Mouse (Mus musculus) olfactory bulb, adult 2 months (tissue): ENCODE results near the gene Macf1. TPM values are rescaled to one million over a fixed set of nuclear protein-coding genes. Genes with fewer than 3 reads are reported as not detected.

Source experiments
- H3K27ac ChIP-seq: fragments of 200-500 bp; 2 replicates; pipeline ENCODE4 v1.5.1; 2012; ENCODE audit warnings: low read depth, low read length; ENCODE audit not compliant: insufficient read depth
- H3K4me1 ChIP-seq: fragments of 200-500 bp; 2 replicates; pipeline ENCODE4 v1.6.1; 2012; ENCODE audit warnings: low read length; ENCODE audit not compliant: control insufficient read depth, insufficient read depth
- H3K4me3 ChIP-seq: fragments of 200-500 bp; 2 replicates; pipeline ENCODE4 v1.5.1; 2012; ENCODE audit warnings: mild to moderate bottlenecking, low read depth, low read length, moderate library complexity; ENCODE audit not compliant: insufficient read depth
- CTCF ChIP-seq: fragments of 200-500 bp; IDR thresholded peaks from 2 replicates; pipeline ENCODE4 v1.5.1; 2012; ENCODE audit warnings: low read depth, mild to moderate bottlenecking, low read length, moderate library complexity; ENCODE audit not compliant: insufficient read depth
- POLR2A ChIP-seq: fragments of 200-500 bp; IDR thresholded peaks from 2 replicates; pipeline ENCODE4 v1.6.1; 2012; ENCODE audit warnings: mild to moderate bottlenecking, low read depth, low read length, moderate library complexity; ENCODE audit not compliant: insufficient read depth
- WGBS: fragments of 180-500 bp; shearing (Covaris S2); methylation state at CpG from one replicate; pipeline ENCODE4 v1.1.7; 2018; 5-methylcytosine and 5-hydroxymethylcytosine counted together
- polyA plus RNA-seq: library from polyadenylated mRNA; stranded (reverse); fragments of >200 nt; gene quantifications from 2 replicates; pipeline ENCODE4 v1.2.4, GENCODE M21; 2012; ENCODE audit warnings: low replicate concordance; ENCODE audit not compliant: missing spikeins, insufficient read depth, insufficient read length

The Macf1 gene
- polyA plus RNA-seq, 1 experiment: 508 TPM

DNA sequence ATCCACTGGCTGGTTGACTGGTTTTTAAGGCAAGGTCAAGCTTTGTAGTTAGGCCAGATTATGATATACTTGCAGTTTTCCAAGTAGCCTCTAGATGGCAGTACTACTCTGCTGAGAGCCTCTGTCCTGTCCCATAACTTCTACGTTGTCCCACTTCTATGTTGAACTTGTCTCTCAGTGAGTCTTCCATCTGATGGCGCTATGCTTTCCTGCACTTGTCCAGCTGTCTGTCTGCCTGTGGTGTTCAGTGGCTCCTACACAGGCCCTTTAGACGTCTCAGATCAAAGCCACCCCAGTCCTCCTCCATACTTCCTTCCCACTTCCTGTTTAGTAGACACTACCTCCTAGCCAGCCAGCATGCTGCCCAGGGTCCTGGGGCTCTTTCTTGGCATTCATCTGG is 378.4 kb downstream of the Macf1 start:
- TF ChIP-seq POLR2A (no peak), CTCF (no peak)
- WGBS: 13% methylated on average over 3 of the region's 3 CpGs
- no peak overlapping the region for H3K27ac ChIP-seq
- H3K4me1 ChIP-seq: no peaks in the 10 kb centered on the region
- H3K4me3 ChIP-seq: no peak overlapping the region

Other genes starting within 250 kb of the Macf1 start
- not detected in 2 replicates for gene Ndufs5, start 33.8 kb upstream of the Macf1 start, polyA plus RNA-seq
- not detected in 2 replicates for gene Akirin1, start 66.0 kb upstream of the Macf1 start, polyA plus RNA-seq
- not detected in 2 replicates for gene Rhbdl2, start 103.5 kb upstream of the Macf1 start, polyA plus RNA-seq
- not detected in 2 replicates for gene 4933427I04Rik, start 175.3 kb upstream of the Macf1 start, polyA plus RNA-seq
- gene Mycbp, start 220.5 kb upstream of the Macf1 start, polyA plus RNA-seq: not detected in 2 replicates
- gene Rragc, start 233.1 kb upstream of the Macf1 start, polyA plus RNA-seq: 118 TPM in 1 of 2 replicates, not detected in the other
- gene 4930535I16Rik, start 233.7 kb upstream of the Macf1 start, polyA plus RNA-seq: not detected in 2 replicates